In genomic region chr5:39643260-39643923, GRCm38 (mm10) we compare ENCODE assay signal across 8 mouse cellular contexts.
DNase-seq lines count a peak whose midpoint lies in the region; ATAC-seq lines count a peak whose summit lies in the region.

No protein-coding gene starts in this region.

- DNase-seq in layer of hippocampus, adult 9-11 months, result peak; percentile 38
- no peak for DNase-seq in layer of hippocampus, adult 9-10 months (ENCODE audit: low spot score)
- no peak for DNase-seq in embryonic facial prominence, embryonic 11.5 days (ENCODE audit: low spot score)
- DNase-seq in hindbrain, embryonic 11.5 days (ENCODE audit: low spot score), result peak; percentile 38
- DNase-seq in midbrain, embryonic 10.5 days (ENCODE audit: low spot score), result peak; percentile 33
- DNase-seq in yolk sac, embryonic 10.5 days (ENCODE audit: low spot score), result no peak
- no peak for DNase-seq in gastrocnemius, adult 18-20 months (ENCODE audit: low spot score)

- peak overlapping the region; percentile 58 for H3K4me3 ChIP-seq in embryonic facial prominence, embryonic 11.5 days (ENCODE audit: low read depth, low read length)
- peak overlapping the region; percentile 65 for H3K4me3 ChIP-seq in hindbrain, embryonic 11.5 days (ENCODE audit: low read depth, low read length)
- H3K4me3 ChIP-seq in midbrain, embryonic 10.5 days, result peak overlapping the region; percentile 70

- H3K27ac ChIP-seq in embryonic facial prominence, embryonic 11.5 days (replicated peaks; ENCODE audit: low read depth, low read length), result no peak overlapping the region
- no peak overlapping the region for H3K27ac ChIP-seq in hindbrain, embryonic 11.5 days (ENCODE audit: low read depth, low read length)
- no peak overlapping the region for H3K27ac ChIP-seq in midbrain, embryonic 10.5 days (replicated peaks)

- H3K9ac ChIP-seq in embryonic facial prominence, embryonic 11.5 days (replicated peaks; ENCODE audit: low read length), result peak overlapping the region; percentile 13; the same call in 1 of the 2 replicates
- H3K9ac ChIP-seq in hindbrain, embryonic 11.5 days (ENCODE audit: low read depth, low read length), result peak overlapping the region; percentile 3; the same call in 1 of the 2 replicates

- no peaks in the 10 kb centered on the region for H3K9me3 ChIP-seq in embryonic facial prominence, embryonic 11.5 days (replicated peaks; ENCODE audit: control insufficient read depth, low read length)
- H3K9me3 ChIP-seq in hindbrain, embryonic 11.5 days (ENCODE audit: control insufficient read depth, low read length), result no peaks in the 10 kb centered on the region
- no peaks in the 10 kb centered on the region for H3K9me3 ChIP-seq in midbrain, embryonic 10.5 days (replicated peaks)

- H3K4me1 ChIP-seq in embryonic facial prominence, embryonic 11.5 days (ENCODE audit: control insufficient read depth, insufficient read depth, low read length), result peaks cover 3% of the 10 kb centered on the region; the same call in 1 of the 2 replicates
- no peaks in the 10 kb centered on the region for H3K4me1 ChIP-seq in hindbrain, embryonic 11.5 days (replicated peaks; ENCODE audit: control insufficient read depth, insufficient read depth, low read length)
- H3K4me1 ChIP-seq in midbrain, embryonic 10.5 days, result peaks cover 20% of the 10 kb centered on the region

- H3K36me3 ChIP-seq in embryonic facial prominence, embryonic 11.5 days (replicated peaks; ENCODE audit: control insufficient read depth, insufficient read depth, low read depth, low read length), result no peaks in the 10 kb centered on the region
- no peaks in the 10 kb centered on the region for H3K36me3 ChIP-seq in hindbrain, embryonic 11.5 days (ENCODE audit: control insufficient read depth, insufficient read depth, low read length)
- H3K36me3 ChIP-seq in midbrain, embryonic 10.5 days, result no peaks in the 10 kb centered on the region

- H3K27me3 ChIP-seq in embryonic facial prominence, embryonic 11.5 days (ENCODE audit: control insufficient read depth, insufficient read depth, low read length), result peaks cover 10% of the 10 kb centered on the region
- H3K27me3 ChIP-seq in hindbrain, embryonic 11.5 days (ENCODE audit: control insufficient read depth, insufficient read depth, low read length), result peaks cover 12% of the 10 kb centered on the region
- peaks cover 58% of the 10 kb centered on the region for H3K27me3 ChIP-seq in midbrain, embryonic 10.5 days (ENCODE audit: low read depth, poor library complexity, severe bottlenecking)

- 2% methylated on average over 22 of the region's 22 CpGs for WGBS in embryonic facial prominence, embryonic 11.5 days
- WGBS in hindbrain, embryonic 11.5 days, result 3% methylated on average over 22 of the region's 22 CpGs
- 3% methylated on average over 22 of the region's 22 CpGs for WGBS in midbrain, embryonic 10.5 days

- no peak for ATAC-seq in embryonic facial prominence, embryonic 11.5 days (replicated peaks; ENCODE audit: insufficient number of reproducible peaks, low FRiP score, low TSS enrichment, low read depth)
- ATAC-seq in hindbrain, embryonic 11.5 days (ENCODE audit: low FRiP score), result no peak
- no peak for ATAC-seq in monocyte, adult 5-6 weeks (replicated peaks; ENCODE audit: insufficient number of reproducible peaks, low FRiP score, low TSS enrichment, poor library complexity, severe bottlenecking)

- H3K4me2 ChIP-seq in embryonic facial prominence, embryonic 11.5 days (ENCODE audit: low read depth, low read length), result peak overlapping the region; percentile 94
- peak overlapping the region; percentile 91 for H3K4me2 ChIP-seq in hindbrain, embryonic 11.5 days (replicated peaks; ENCODE audit: low read depth, low read length)

Comparison
In these comparisons a context has a peak if more than half of its experiments do, and no peak if none do; other contexts are left out.
1. DNase-seq: peak in layer of hippocampus, adult 9-11 months (single experiment), hindbrain, embryonic 11.5 days (single experiment) and midbrain, embryonic 10.5 days (single experiment); none in layer of hippocampus, adult 9-10 months (single experiment), embryonic facial prominence, embryonic 11.5 days (single experiment), yolk sac, embryonic 10.5 days (single experiment) and gastrocnemius, adult 18-20 months (single experiment).
2. Peak in every context shown above with its lines, with median percentiles within 50 percentile points of each other: H3K4me3 ChIP-seq.